Comparison of ENCODE assay signal across 12 mouse cellular contexts in genomic region chr4:124441737-124442487, GRCm38 (mm10).
DNase-seq lines count a peak whose midpoint lies in the region; ATAC-seq and TF ChIP-seq lines count a peak whose summit lies in the region.
"Had no signal": no experiment of that assay in that cellular context is flagged by ENCODE, and none has a peak within 500 bp of the region (broad histone marks: within the 10 kb centered on the region; RNA-seq: fewer than 3 reads in every experiment).

No protein-coding gene starts in this region.

- no peak overlapping the region for H3K4me3 ChIP-seq in hindbrain, embryonic 12.5 days
- no peak overlapping the region for H3K4me3 ChIP-seq in hindbrain, embryonic 13.5 days
- no peak overlapping the region for H3K4me3 ChIP-seq in hindbrain, postnatal 0 days (ENCODE audit: low read length)
- H3K4me3 ChIP-seq: kidney, embryonic 15.5 days; lung, embryonic 15.5 days had no signal

- peaks cover 71% of the 10 kb centered on the region for H3K27me3 ChIP-seq in hindbrain, embryonic 12.5 days
- peaks cover 82% of the 10 kb centered on the region for H3K27me3 ChIP-seq in hindbrain, embryonic 13.5 days
- H3K27me3 ChIP-seq in hindbrain, postnatal 0 days (ENCODE audit: insufficient read depth, low read length) = peaks cover 26% of the 10 kb centered on the region

- WGBS in hindbrain, embryonic 12.5 days = 12% methylated on average over 15 of the region's 15 CpGs
- WGBS in hindbrain, embryonic 13.5 days = 8% methylated on average over 15 of the region's 15 CpGs
- 17% methylated on average over 15 of the region's 15 CpGs for WGBS in hindbrain, postnatal 0 days

- peak; percentile 19; the same call in 1 of the 2 replicates for TF ChIP-seq CTCF in hindbrain, postnatal 0 days (IDR thresholded peaks at IDR 0.05; ENCODE audit: low read depth)

- H3K9me3 ChIP-seq in hindbrain, embryonic 12.5 days (replicated peaks) = no peaks in the 10 kb centered on the region
- no peaks in the 10 kb centered on the region for H3K9me3 ChIP-seq in hindbrain, embryonic 13.5 days
- H3K9me3 ChIP-seq in hindbrain, postnatal 0 days (ENCODE audit: low read length) = no peaks in the 10 kb centered on the region
- H3K9me3 ChIP-seq: kidney, embryonic 15.5 days; lung, embryonic 15.5 days had no signal

- H3K36me3 ChIP-seq in hindbrain, embryonic 12.5 days = no peaks in the 10 kb centered on the region
- no peaks in the 10 kb centered on the region for H3K36me3 ChIP-seq in hindbrain, embryonic 13.5 days
- no peaks in the 10 kb centered on the region for H3K36me3 ChIP-seq in hindbrain, postnatal 0 days (ENCODE audit: insufficient read depth, low read length)
- H3K36me3 ChIP-seq: kidney, embryonic 15.5 days; lung, embryonic 15.5 days had no signal

- no peak overlapping the region for H3K9ac ChIP-seq in hindbrain, embryonic 12.5 days
- no peak overlapping the region for H3K9ac ChIP-seq in hindbrain, embryonic 13.5 days
- H3K9ac ChIP-seq in hindbrain, postnatal 0 days (replicated peaks; ENCODE audit: low read length) = no peak overlapping the region
- H3K9ac ChIP-seq: kidney, embryonic 15.5 days; lung, embryonic 15.5 days had no signal

- H3K4me1 ChIP-seq in hindbrain, embryonic 12.5 days = peaks cover 26% of the 10 kb centered on the region
- H3K4me1 ChIP-seq in hindbrain, embryonic 13.5 days (replicated peaks) = peaks cover 26% of the 10 kb centered on the region
- H3K4me1 ChIP-seq in hindbrain, postnatal 0 days (ENCODE audit: insufficient read depth, low read length) = peaks cover 3% of the 10 kb centered on the region; the same call in 1 of the 2 replicates

- DNase-seq in embryo, embryonic 10 days (ENCODE audit: low spot score) = peak; percentile 59
- no peak for DNase-seq in hindbrain, postnatal 0 days (ENCODE audit: low spot score)
- peak; percentile 83 for DNase-seq in retina, postnatal 1 day
- no peak for DNase-seq in frontal cortex, postnatal 36 days (ENCODE audit: low spot score in 2 of 2)
- DNase-seq: cerebellum, adult 18-20 months; gastrocnemius, postnatal 14 days; spleen, adult 18-20 months had no signal

- H3K4me2 ChIP-seq in hindbrain, embryonic 12.5 days (replicated peaks) = no peak overlapping the region
- H3K4me2 ChIP-seq in hindbrain, embryonic 13.5 days = no peak overlapping the region
- no peak overlapping the region for H3K4me2 ChIP-seq in hindbrain, postnatal 0 days (ENCODE audit: low read depth, low read length)
- H3K4me2 ChIP-seq: kidney, embryonic 15.5 days; lung, embryonic 15.5 days had no signal

- H3K27ac ChIP-seq in hindbrain, embryonic 12.5 days = peak overlapping the region; percentile 18; the same call in 1 of the 2 replicates
- H3K27ac ChIP-seq in hindbrain, embryonic 13.5 days = no peak overlapping the region
- H3K27ac ChIP-seq in hindbrain, postnatal 0 days = no peak overlapping the region
- H3K27ac ChIP-seq: kidney, embryonic 15.5 days; lung, embryonic 15.5 days had no signal

- ATAC-seq in hindbrain, embryonic 12.5 days (ENCODE audit: low FRiP score) = no peak
- ATAC-seq in hindbrain, embryonic 13.5 days (ENCODE audit: low FRiP score) = no peak
- ATAC-seq in hindbrain, postnatal 0 days = no peak
- ATAC-seq in CD4-positive, CD25-positive, alpha-beta regulatory T cell, adult 4 months = no peak

Comparison
In these comparisons a context has a peak if more than half of its experiments do, and no peak if none do; other contexts are left out.
1. DNase-seq: peak in embryo, embryonic 10 days (single experiment) and retina, postnatal 1 day (single experiment); none in hindbrain, postnatal 0 days (single experiment) and frontal cortex, postnatal 36 days (0 of 2).